Mouse (Mus musculus): ENCODE results near the gene Gabpb2. TPM values are rescaled to one million over a fixed set of nuclear protein-coding genes. Genes with fewer than 3 reads are reported as not detected.
"Not testable (repeated sequence)": the region's sequence is repeated elsewhere in the genome, so short reads cannot be mapped to it uniquely, and the experiment has no call there.

The Gabpb2 gene
- total RNA-seq, 2 experiments from 2014 or later: 39.8 to 54.3 TPM

GRCm38 (mm10) chr3:95233303-95233980 is 15.7 kb upstream of the Gabpb2 start:
- ATAC-seq (replicated peaks; ENCODE audit: poor library complexity, severe bottlenecking): no peak

GRCm38 (mm10) chr3:95232771-95233170 is 15.1 kb upstream of the Gabpb2 start:
- ATAC-seq (replicated peaks; ENCODE audit: poor library complexity, severe bottlenecking): no peak

- no peak for ATAC-seq (replicated peaks; ENCODE audit: poor library complexity, severe bottlenecking)
Measured at GRCm38 (mm10) chr3:95231298-95232221, 13.8 kb upstream of the Gabpb2 start, which contains the start of gene Mllt11. Mllt11 (minus strand) TSS chr3:95232171.

- ATAC-seq (replicated peaks; ENCODE audit: poor library complexity, severe bottlenecking): peak; percentile 6; the same call in 1 of the 2 replicates
Measured at GRCm38 (mm10) chr3:95230495-95231297, 13.0 kb upstream of the Gabpb2 start.

GRCm38 (mm10) chr3:95229781-95230494 is 12.2 kb upstream of the Gabpb2 start:
- peak; percentile 47 for ATAC-seq (replicated peaks; ENCODE audit: poor library complexity, severe bottlenecking)

- no peak for ATAC-seq (replicated peaks; ENCODE audit: poor library complexity, severe bottlenecking)
Measured at GRCm38 (mm10) chr3:95228894-95229780, 11.4 kb upstream of the Gabpb2 start.

- peak; percentile 68 for ATAC-seq (replicated peaks; ENCODE audit: poor library complexity, severe bottlenecking)
Measured at GRCm38 (mm10) chr3:95228148-95228893, 10.6 kb upstream of the Gabpb2 start, which contains the start of gene Cdc42se1. Cdc42se1 (plus strand) TSS chr3:95228732.

GRCm38 (mm10) chr3:95227214-95227613 is 9.5 kb upstream of the Gabpb2 start:
- no peak for ATAC-seq (replicated peaks; ENCODE audit: poor library complexity, severe bottlenecking)

- ATAC-seq (replicated peaks; ENCODE audit: poor library complexity, severe bottlenecking): no peak
Measured at GRCm38 (mm10) chr3:95224295-95224694, 6.6 kb upstream of the Gabpb2 start.

GRCm38 (mm10) chr3:95223041-95223440 is 5.3 kb upstream of the Gabpb2 start:
- ATAC-seq (replicated peaks; ENCODE audit: poor library complexity, severe bottlenecking): no peak

- 0 out of 2 replicates have a peak, but pooled peaks have one; percentile 7 for ATAC-seq (replicated peaks; ENCODE audit: poor library complexity, severe bottlenecking)
Measured at GRCm38 (mm10) chr3:95218466-95219137, 886 bp upstream of the Gabpb2 start.

GRCm38 (mm10) chr3:95216655-95217254 is 961 bp downstream of the Gabpb2 start:
- ATAC-seq (replicated peaks; ENCODE audit: poor library complexity, severe bottlenecking): no peak

- no peak for ATAC-seq (replicated peaks; ENCODE audit: poor library complexity, severe bottlenecking)
Measured at GRCm38 (mm10) chr3:95213609-95213975, 4.1 kb downstream of the Gabpb2 start.

GRCm38 (mm10) chr3:95212889-95213608 is 4.7 kb downstream of the Gabpb2 start:
- ATAC-seq (replicated peaks; ENCODE audit: poor library complexity, severe bottlenecking): not testable (repeated sequence)

GRCm38 (mm10) chr3:95210585-95210984 is 7.1 kb downstream of the Gabpb2 start:
- no peak for ATAC-seq (replicated peaks; ENCODE audit: poor library complexity, severe bottlenecking)

GRCm38 (mm10) chr3:95208286-95208685 is 9.4 kb downstream of the Gabpb2 start:
- no peak for ATAC-seq (replicated peaks; ENCODE audit: poor library complexity, severe bottlenecking)
